Mouse (Mus musculus): ENCODE measurements around the gene Ppara.

DNA sequence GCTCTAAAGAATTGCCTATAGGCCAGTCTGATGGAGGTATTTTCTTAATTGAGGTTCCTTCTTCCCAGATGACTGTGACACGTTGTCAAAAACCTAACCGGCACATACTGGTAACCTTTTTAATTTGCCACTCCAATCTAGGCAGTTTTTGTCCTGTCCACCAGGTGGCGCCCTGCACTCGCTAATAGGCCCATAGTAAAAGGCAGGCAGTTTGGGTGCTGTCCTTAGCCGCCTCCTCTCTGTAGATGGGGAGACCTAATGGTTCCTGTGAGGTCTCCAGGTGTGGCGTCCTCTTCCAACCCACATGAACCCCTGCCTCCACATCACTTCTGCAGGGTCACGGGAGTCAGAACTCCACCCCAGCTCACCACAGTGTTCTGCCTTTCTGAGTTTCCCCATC is 18.7 kb upstream of the Ppara start:
- TF ChIP-seq ZKSCAN1 (IDR thresholded peaks at IDR 0.05; ENCODE audit: low read depth, low read length) (no peak), POLR2A (IDR thresholded peaks at IDR 0.05; ENCODE audit: control insufficient read depth in 1 of 2, insufficient read depth in 1 of 2, low read depth in 1 of 2, low read length in 2 of 2, poor library complexity in 1 of 2) (no peak)

Data from MEL (cell line).